Mouse (Mus musculus) macrophage (primary cell): ENCODE measurements around the gene Fbxo21. TPM values are rescaled to one million over a fixed set of nuclear protein-coding genes. Genes with fewer than 3 reads are reported as not detected.
A peak's percentile ranks its signal among the peaks of the same experiment; 100 is the strongest.

Experiments
- H3K27ac ChIP-seq: fragments of 350-480 bp; formaldehyde crosslinking; 2 replicates; pipeline ENCODE4 v1.9.0; 2021
- H3K36me3 ChIP-seq: fragments of 350-480 bp; formaldehyde crosslinking; 2 replicates; pipeline ENCODE4 v1.9.0; 2021; ENCODE audit errors: inconsistent target
- H3K4me3 ChIP-seq: fragments of 350-480 bp; formaldehyde crosslinking; 2 replicates; pipeline ENCODE4 v1.9.0; 2021; ENCODE audit errors: inconsistent target
- H3K79me2 ChIP-seq: fragments of 350-480 bp; formaldehyde crosslinking; 2 replicates; pipeline ENCODE4 v1.9.0; 2021; ENCODE audit errors: inconsistent target
- WGBS: methylation state at CpG from one replicate; pipeline ENCODE4 v1.1.7; 2026; ENCODE audit warnings: inconsistent platforms; ENCODE audit not compliant: missing documents; 5-methylcytosine and 5-hydroxymethylcytosine counted together
- polyA plus RNA-seq: library from polyadenylated mRNA; stranded (reverse); fragments of 250-400 nt; gene quantifications from 3 replicates; pipeline ENCODE4 v1.2.4, GENCODE M21; 2018; ENCODE audit warnings: inconsistent platforms

Fbxo21 gene
- polyA plus RNA-seq, 1 experiment from 2014 or later: 8.3 TPM

DNA sequence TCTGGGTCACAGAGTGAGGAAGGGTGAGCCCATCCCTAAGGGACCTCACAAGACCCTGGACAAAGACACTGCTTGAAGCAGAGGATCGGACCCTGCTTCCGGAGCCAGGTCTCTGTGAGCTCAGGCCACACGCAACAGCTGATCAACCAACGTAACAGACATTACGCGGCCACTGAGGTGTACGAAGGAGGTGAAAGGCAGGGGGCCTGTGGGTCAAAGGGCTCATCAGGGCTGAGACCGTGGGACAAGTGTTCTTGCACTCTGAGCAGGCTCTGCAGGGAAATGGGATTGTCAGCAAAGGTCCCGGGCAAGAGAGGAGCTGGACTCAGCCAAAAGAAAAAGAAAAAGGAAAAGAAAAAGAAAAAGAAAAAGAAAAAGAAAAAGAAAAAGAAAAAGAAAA is 9.6 kb upstream of the Fbxo21 start:
- H3K79me2 ChIP-seq: no peaks in the 10 kb centered on the region
- H3K27ac ChIP-seq: no peak overlapping the region
- H3K4me3 ChIP-seq: no peak overlapping the region
- WGBS: 93% methylated on average over 9 of the region's 9 CpGs
- H3K36me3 ChIP-seq: no peaks in the 10 kb centered on the region

DNA sequence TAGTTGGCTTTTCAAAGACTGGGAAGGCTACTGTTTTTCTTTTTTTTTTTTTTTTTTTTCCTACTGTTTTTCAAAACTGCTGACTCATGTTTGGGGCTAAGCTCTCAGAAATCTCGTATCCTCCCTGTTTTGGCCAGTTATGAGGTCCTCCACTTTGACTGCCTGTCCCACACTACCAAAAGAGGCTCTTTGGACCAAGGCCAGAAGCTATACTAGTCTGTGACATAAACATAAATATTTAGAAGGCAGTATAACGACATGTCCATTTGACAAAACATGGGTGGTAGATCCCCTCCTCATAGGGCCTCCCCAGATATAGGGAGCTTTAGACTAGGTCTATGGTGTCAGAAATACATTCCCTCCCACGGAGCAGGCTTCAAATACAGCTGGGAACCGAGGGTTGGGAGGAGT is 8.9 kb upstream of the Fbxo21 start:
- 46% methylated on average over 3 of the region's 4 CpGs for WGBS
- H3K4me3 ChIP-seq: no peak overlapping the region

DNA sequence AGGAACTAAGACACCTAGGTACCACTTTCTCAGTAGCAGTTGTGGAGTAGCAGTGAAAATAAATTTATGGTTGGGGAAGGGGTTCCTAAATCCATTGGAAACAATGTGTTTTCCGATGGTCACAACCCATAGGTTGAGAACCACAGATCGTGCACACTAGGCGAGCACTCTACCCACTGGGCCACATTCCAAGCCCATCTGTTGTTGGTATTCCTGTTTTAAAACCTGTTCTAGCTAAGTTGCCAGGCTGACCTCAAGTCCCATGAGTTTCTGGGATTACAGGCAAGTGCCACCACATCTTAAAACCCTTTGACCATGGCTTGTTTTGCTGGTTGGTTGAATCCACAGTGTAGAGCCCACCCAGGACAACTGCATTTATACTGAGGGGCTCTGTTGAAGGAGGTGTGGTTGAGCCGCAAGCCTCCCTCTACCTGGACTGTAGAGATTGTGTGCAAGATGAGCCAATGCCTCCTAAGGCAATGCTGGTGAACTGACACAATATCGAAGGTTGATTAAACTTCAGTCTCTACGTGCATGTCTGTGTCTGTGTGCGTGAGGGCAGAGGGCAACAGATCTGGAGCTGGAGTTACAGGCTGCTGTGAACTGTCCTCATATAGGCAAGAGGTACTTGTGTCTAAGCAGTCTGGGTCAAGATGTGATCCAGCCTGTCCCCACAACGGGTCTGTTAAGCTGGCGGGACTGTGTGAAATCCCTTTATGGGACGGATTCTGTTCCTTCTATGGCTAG is 6.7 kb upstream of the Fbxo21 start:
- no peaks in the 10 kb centered on the region for H3K36me3 ChIP-seq
- WGBS: 95% methylated on average over 10 of the region's 10 CpGs
- H3K27ac ChIP-seq: no peak overlapping the region
- no peaks in the 10 kb centered on the region for H3K79me2 ChIP-seq
- H3K4me3 ChIP-seq: no peak overlapping the region

More for the DNA sequence above, 8.9 kb upstream of the Fbxo21 start:
- Histone ChIP-seq H3K79me2 (no peaks in the 10 kb centered on the region), H3K27ac (no peak overlapping the region), H3K36me3 (no peaks in the 10 kb centered on the region)

DNA sequence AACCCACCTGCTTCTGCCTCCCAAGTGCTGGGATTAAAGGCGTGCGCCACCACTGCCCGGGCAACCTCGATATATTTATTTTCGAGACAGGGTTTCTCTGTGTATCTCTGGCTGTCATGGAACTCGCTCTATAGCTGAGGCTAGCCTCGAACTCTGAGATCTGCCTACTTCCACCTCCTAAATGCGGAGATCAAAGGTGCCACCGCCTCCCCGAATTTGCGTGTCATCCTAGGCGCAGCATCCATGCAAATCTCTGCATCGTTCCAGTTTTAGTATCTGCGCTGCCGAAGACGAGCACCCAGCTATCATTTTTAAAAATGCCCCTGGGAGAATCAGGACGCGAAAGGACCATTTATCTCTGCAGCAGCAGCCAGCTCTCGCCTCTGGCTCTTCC is 270 bp upstream of the Fbxo21 start:
- WGBS: 26% methylated on average over 19 of the region's 19 CpGs
- peak overlapping the region; percentile 8; the same call in 1 of the 2 replicates for H3K4me3 ChIP-seq
- H3K27ac ChIP-seq: no peak overlapping the region
- no peaks in the 10 kb centered on the region for H3K36me3 ChIP-seq
- peaks cover 12% of the 10 kb centered on the region; the same call in 1 of the 2 replicates for H3K79me2 ChIP-seq

DNA sequence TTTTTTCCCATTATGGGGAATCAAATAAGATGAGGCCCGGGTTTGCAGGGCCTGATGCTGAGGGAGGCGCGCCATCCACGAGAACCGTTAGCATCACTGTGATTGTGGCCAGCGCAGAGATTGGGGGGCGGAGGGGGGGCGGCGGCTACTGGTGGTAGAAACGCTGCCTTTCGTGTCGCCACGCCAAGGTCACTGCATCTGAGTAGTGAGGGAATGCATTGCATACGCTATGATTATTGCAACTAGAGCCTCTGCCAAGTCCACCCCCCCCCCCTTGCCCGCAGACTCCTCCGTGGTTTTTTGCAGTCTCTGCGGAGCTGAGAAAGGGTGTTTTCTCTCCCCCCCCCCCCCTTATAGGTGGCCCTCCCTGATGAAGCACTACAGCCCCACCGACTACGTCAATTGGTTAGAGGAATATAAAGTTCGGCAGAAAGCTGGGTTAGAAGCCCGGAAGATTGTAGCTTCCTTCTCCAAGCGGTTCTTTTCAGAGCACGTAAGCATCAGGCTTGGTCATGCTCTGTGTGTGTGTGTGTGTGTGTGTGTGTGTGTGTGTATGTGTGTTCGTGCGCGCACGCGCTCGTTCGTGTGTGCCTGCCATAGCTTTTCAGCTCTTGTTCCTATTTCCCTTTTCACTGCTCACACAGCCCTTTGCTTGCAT is 1.1 kb downstream of the Fbxo21 start:
- H3K27ac ChIP-seq: peak overlapping the region; percentile 25; the same call in 1 of the 2 replicates

DNA sequence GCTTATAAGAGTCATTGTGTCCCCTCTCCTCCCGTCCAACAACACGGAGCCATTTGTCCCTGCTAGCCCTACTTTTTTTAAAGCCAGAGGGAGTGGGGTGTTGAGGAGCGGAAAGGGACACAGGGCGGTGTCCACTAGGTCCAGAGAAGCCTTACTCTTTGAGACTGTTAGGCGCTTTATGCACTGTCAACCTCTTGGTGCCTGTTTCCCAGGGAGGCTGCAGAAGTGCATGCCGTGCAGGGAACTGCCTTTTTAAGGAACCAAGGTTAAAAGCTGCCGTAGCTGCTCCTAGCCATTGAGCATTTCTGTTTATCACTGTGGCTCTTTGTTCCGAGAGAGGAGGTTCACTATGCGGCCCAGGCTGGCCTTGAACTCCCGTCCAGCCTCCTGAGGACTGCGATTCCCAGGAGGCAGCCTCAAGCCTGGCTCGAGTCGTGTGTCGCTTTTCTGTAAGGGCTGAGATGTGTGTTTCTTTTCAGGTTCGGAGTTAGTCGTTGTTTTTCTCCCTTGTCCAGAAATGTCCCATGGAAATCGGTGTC is 1.7 kb downstream of the Fbxo21 start:
- Histone ChIP-seq H3K79me2 (peaks cover 12% of the 10 kb centered on the region; the same call in 1 of the 2 replicates), H3K27ac (peak overlapping the region; percentile 15; the same call in 1 of the 2 replicates), H3K36me3 (peaks cover 5% of the 10 kb centered on the region; the same call in 1 of the 2 replicates), H3K4me3 (peak overlapping the region; percentile 53; the same call in 1 of the 2 replicates)
- 64% methylated on average over 17 of the region's 17 CpGs for WGBS

More for the DNA sequence above, 1.1 kb downstream of the Fbxo21 start:
- Histone ChIP-seq H3K4me3 (peak overlapping the region; percentile 53), H3K36me3 (0 out of 2 replicates have a peak, but pooled peaks cover 5% of the 10 kb centered on the region), H3K79me2 (peaks cover 12% of the 10 kb centered on the region; the same call in 1 of the 2 replicates)
- 2% methylated on average over 27 of the region's 30 CpGs for WGBS

DNA sequence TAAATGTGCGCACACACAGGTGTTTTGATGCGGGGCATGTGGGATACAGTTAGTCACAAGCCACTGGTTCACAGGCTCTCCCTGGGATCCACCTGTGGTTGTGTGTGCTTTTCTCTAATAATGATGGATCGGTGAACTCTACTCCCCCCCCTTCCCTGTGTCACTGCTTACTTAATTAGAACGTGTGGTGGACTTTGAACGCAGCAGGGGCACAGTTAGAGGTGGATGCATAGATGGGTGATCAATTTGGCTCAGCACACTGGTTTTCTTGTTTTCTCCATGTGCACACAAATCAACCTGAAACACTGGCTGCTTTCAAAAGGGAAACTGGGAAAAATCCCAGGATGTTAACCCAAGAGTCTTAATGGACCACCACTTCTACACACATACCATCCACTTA is 2.6 kb downstream of the Fbxo21 start:
- WGBS: 97% methylated on average over 5 of the region's 5 CpGs
- Histone ChIP-seq H3K36me3 (peaks cover 5% of the 10 kb centered on the region; the same call in 1 of the 2 replicates), H3K27ac (no peak overlapping the region), H3K4me3 (no peak overlapping the region), H3K79me2 (peaks cover 12% of the 10 kb centered on the region; the same call in 1 of the 2 replicates)

DNA sequence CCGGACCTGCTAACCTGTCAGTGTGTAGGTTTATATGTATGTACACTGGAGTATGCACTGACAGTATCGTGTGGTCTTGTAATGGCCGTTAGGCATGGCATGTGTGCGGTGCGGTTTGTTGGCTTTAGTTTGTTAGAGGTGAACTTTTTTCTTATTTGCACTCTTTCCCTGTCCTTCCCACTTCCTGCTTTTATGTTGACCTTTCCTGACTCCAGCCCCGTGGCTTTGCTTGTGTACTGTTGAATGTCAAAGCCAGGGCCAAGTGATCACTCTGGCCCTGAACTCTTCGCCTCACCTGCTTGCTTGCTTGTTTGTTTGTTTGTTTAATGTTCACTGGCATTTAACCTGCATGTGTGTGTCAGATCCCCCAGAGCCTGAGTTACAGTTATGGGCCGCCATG is 4.4 kb downstream of the Fbxo21 start:
- Histone ChIP-seq H3K27ac (no peak overlapping the region), H3K36me3 (peaks cover 5% of the 10 kb centered on the region; the same call in 1 of the 2 replicates)

DNA sequence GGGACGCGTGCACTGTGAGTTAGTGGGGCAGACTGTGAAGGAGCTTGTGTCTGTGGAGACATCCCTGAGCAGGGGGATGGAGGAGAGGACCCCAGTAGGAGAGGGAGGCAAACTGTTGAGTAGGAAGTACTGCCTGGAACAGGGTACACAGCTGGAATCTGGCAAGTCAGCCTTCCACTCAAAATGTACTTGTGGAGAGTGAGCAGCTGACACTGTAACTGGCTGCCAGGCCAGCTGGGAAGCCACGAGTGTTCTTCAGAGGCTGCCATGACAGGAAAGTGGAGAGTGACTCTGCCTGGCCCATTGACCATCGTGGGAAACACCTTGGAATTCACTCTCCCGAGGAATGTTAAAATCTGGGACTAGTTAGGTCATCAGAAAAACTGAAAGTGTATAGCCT is 5.4 kb downstream of the Fbxo21 start:
- no peak overlapping the region for H3K27ac ChIP-seq
- H3K36me3 ChIP-seq: peaks cover 5% of the 10 kb centered on the region; the same call in 1 of the 2 replicates
- H3K79me2 ChIP-seq: peaks cover 12% of the 10 kb centered on the region; the same call in 1 of the 2 replicates
- H3K4me3 ChIP-seq: no peak overlapping the region
- 93% methylated on average over 5 of the region's 5 CpGs for WGBS

More for the DNA sequence above, 4.4 kb downstream of the Fbxo21 start:
- WGBS: 98% methylated on average over 8 of the region's 8 CpGs
- Histone ChIP-seq H3K4me3 (no peak overlapping the region), H3K79me2 (peaks cover 12% of the 10 kb centered on the region; the same call in 1 of the 2 replicates)

DNA sequence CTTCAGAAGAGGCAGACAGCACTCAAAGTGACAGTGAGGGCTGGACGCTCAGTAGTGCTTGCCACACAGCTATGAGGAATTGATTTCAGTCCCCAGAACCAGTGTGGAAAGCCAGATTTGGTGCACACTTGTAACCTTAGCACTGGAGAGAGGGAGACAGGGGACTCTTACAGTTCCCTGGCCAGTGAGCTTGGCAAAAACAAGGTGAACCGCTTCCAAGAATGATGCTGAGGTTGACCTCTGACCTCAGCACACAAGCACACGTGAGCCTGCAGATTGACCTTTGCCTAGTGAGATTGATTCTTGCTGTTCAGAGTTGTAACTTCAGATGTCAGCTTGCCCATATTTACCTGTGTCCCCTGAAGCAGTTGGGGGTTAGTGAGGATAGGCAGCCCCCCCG is 9.8 kb downstream of the Fbxo21 start:
- H3K4me3 ChIP-seq: no peak overlapping the region
- 94% methylated on average over 4 of the region's 4 CpGs for WGBS
- H3K79me2 ChIP-seq: no peaks in the 10 kb centered on the region; the same call in 1 of the 2 replicates
- H3K36me3 ChIP-seq: peaks cover 29% of the 10 kb centered on the region
- H3K27ac ChIP-seq: no peak overlapping the region

DNA sequence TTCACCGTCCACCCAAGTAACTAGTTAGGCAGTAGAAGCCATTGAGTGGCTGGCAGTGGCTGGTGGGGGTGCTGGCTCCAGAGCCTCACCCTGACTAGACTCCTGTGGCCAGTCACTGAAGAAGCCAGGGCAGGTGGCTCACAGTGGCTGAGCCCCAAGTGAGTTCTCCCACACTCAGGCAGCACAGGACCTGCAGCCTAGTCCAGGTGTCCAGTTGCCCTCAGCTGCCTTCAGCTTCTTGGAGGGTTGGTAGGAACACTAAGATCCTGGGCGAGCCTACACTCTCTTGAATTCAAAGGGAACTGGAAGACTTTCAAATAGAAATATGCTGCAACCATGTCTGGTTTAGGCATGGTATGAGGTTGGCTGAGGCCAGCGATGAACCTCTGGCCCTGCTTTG is 11.4 kb downstream of the Fbxo21 start:
- H3K27ac ChIP-seq: no peak overlapping the region
- no peaks in the 10 kb centered on the region for H3K79me2 ChIP-seq
- H3K4me3 ChIP-seq: no peak overlapping the region
- H3K36me3 ChIP-seq: peaks cover 37% of the 10 kb centered on the region
- 88% methylated on average over 3 of the region's 3 CpGs for WGBS

DNA sequence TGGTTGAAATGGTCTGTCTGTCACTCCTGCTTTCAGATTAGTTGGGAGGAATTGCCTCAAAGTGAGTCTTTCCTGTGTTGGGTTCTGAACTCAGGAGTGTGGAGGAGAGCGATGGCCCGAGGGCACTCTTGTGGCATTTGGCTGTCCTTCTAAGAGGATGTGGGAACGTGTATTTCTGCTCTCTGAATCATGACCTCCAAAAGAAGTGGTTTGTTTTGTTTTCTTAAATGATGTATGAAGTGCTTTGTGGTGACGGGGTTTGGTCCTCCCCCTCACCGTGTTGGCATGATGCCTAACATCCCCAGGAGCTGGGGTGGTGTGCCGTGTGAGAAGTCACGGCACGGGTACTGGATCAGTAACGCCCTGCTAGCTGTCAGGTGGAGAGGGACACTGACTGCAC is 11.8 kb downstream of the Fbxo21 start:
- Histone ChIP-seq H3K36me3 (peaks cover 38% of the 10 kb centered on the region), H3K4me3 (no peak overlapping the region), H3K27ac (no peak overlapping the region), H3K79me2 (no peaks in the 10 kb centered on the region)
- WGBS: 81% methylated on average over 9 of the region's 9 CpGs

DNA sequence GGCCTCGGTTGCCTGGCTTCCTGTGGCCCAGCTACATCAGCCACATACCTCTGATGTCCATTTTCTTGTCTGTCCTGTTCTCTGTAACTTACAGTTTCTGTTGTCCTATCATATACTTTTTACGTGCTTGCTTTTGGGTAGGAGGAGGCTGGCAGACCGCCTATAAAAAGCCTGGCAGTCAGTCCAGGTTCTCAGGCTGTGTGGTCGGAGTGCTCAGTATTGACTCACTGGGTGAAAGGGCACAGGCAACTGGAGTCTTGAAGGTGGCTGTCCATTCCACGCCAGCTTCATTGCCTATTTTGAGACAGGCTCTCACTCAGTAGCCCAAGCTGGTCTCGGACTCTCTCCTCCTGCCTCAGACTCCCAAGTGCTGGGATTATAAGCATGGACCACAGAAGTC is 13.2 kb downstream of the Fbxo21 start:
- 92% methylated on average over 6 of the region's 6 CpGs for WGBS
- H3K27ac ChIP-seq: no peak overlapping the region
- no peak overlapping the region for H3K4me3 ChIP-seq
- H3K36me3 ChIP-seq: peaks cover 49% of the 10 kb centered on the region
- H3K79me2 ChIP-seq: no peaks in the 10 kb centered on the region

DNA sequence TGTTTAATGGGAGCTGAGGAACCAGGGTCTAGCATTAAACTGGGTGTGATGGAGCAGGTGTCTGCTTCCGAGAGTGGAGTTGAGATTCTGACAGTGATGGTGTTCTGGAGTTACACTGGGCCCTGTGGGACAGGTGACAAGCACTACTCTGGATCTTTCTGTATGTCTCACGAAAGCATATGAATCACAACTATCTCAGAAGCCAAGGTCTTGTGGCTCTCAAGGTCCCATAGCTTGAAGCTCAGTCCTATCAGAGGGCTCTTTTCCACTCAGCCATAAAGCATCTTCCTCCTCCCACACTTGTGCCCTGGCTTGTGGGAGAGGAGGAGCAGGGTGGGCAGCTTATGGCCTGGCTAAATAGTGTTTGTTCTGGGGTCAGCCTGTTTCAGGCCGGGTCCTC is 14.4 kb downstream of the Fbxo21 start:
- no peak overlapping the region for H3K4me3 ChIP-seq
- no peak overlapping the region for H3K27ac ChIP-seq
- WGBS: 98% methylated on average over 3 of the region's 3 CpGs
- H3K36me3 ChIP-seq: peaks cover 60% of the 10 kb centered on the region
- no peaks in the 10 kb centered on the region for H3K79me2 ChIP-seq

DNA sequence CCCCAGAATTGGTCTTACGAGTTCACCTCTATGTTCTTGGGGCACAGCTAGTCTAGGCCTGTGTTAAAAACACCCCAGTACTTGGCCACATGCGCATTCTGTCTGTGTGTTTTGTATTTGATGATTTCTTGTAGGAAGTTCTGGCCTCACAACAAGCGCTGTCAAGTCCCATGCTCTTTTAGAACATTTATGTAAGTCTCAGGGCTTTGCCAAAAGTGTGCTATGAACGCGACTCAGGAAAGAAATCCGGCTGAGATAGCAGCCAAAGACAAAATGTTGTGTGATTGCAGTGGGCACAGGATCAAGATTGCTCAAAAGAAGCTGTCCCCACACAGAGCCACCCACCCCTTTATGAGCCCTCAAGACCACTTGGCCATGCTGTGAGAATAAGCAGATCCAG is 17.0 kb downstream of the Fbxo21 start:
- peaks cover 70% of the 10 kb centered on the region for H3K36me3 ChIP-seq
- WGBS: 98% methylated on average over 6 of the region's 6 CpGs
- no peak overlapping the region for H3K27ac ChIP-seq
- H3K4me3 ChIP-seq: no peak overlapping the region
- H3K79me2 ChIP-seq: no peaks in the 10 kb centered on the region
